Mouse (Mus musculus): ENCODE results near the gene Lst1.
"Not testable (repeated sequence)": the region's sequence is repeated elsewhere in the genome, so short reads cannot be mapped to it uniquely, and the experiment has no call there.

Lst1 gene

GRCm38 (mm10) chr17:35187959-35188610 is at the start of gene Lst1:
Gene Lst1, minus strand, starts transcription at chr17:35188439.
- peak in 1 of 2 experiments; percentile 51 for DNase-seq (ENCODE audit: low spot score in 2 of 2)

- DNase-seq (ENCODE audit: low spot score in 2 of 2): no peak
Measured at GRCm38 (mm10) chr17:35237504-35237903, 49.3 kb upstream of the Lst1 start.

- no peak for DNase-seq (ENCODE audit: low spot score in 2 of 2)
Measured at GRCm38 (mm10) chr17:35236996-35237395, 48.8 kb upstream of the Lst1 start.

GRCm38 (mm10) chr17:35236390-35236746 is 48.1 kb upstream of the Lst1 start:
- DNase-seq (ENCODE audit: low spot score in 2 of 2): peak; percentile 93 to 94

- peak; percentile 92 to 96 for DNase-seq (ENCODE audit: low spot score in 2 of 2)
Measured at GRCm38 (mm10) chr17:35235614-35236389, 47.6 kb upstream of the Lst1 start, which contains the start of gene Nfkbil1. Gene Nfkbil1, minus strand, starts transcription at chr17:35235792.

- peak in 1 of 2 experiments; percentile 35 for DNase-seq (ENCODE audit: low spot score in 2 of 2)
Measured at GRCm38 (mm10) chr17:35234903-35235302, 46.7 kb upstream of the Lst1 start.

- not testable (repeated sequence) for DNase-seq (ENCODE audit: low spot score in 2 of 2)
Measured at GRCm38 (mm10) chr17:35234090-35234489, 45.9 kb upstream of the Lst1 start.

- DNase-seq (ENCODE audit: low spot score in 2 of 2): peak; percentile 41 to 61
Measured at GRCm38 (mm10) chr17:35233114-35233980, 45.1 kb upstream of the Lst1 start, which contains the start of gene Atp6v1g2. Gene Atp6v1g2, plus strand, starts transcription at chr17:35233660.

GRCm38 (mm10) chr17:35232659-35233058 is 44.4 kb upstream of the Lst1 start:
- DNase-seq (ENCODE audit: low spot score in 2 of 2): peak in 1 of 2 experiments; percentile 57

GRCm38 (mm10) chr17:35232043-35232442 is 43.8 kb upstream of the Lst1 start:
- DNase-seq (ENCODE audit: low spot score in 2 of 2): peak; percentile 79 to 88

- DNase-seq (ENCODE audit: low spot score in 2 of 2): no peak
Measured at GRCm38 (mm10) chr17:35231022-35231421, 42.8 kb upstream of the Lst1 start.

GRCm38 (mm10) chr17:35226561-35227046 is 38.4 kb upstream of the Lst1 start:
- DNase-seq (ENCODE audit: low spot score in 2 of 2): peak in 1 of 2 experiments; percentile 52

GRCm38 (mm10) chr17:35225456-35225855 is 37.2 kb upstream of the Lst1 start:
- no peak for DNase-seq (ENCODE audit: low spot score in 2 of 2)

GRCm38 (mm10) chr17:35224641-35225040 is 36.4 kb upstream of the Lst1 start:
- no peak for DNase-seq (ENCODE audit: low spot score in 2 of 2)

GRCm38 (mm10) chr17:35222299-35222698 is 34.1 kb upstream of the Lst1 start:
- no peak for DNase-seq (ENCODE audit: low spot score in 2 of 2)

- DNase-seq (ENCODE audit: low spot score in 2 of 2): no peak
Measured at GRCm38 (mm10) chr17:35220156-35220952, 32.1 kb upstream of the Lst1 start, which contains the start of gene Gm16181. Gene Gm16181, plus strand, starts transcription at chr17:35220834.

- peak; percentile 66 to 70 for DNase-seq (ENCODE audit: low spot score in 2 of 2)
Measured at GRCm38 (mm10) chr17:35219601-35220041, 31.4 kb upstream of the Lst1 start.

GRCm38 (mm10) chr17:35218516-35219193 is 30.4 kb upstream of the Lst1 start:
- DNase-seq (ENCODE audit: low spot score in 2 of 2): peak; percentile 90

- DNase-seq (ENCODE audit: low spot score in 2 of 2): no peak
Measured at GRCm38 (mm10) chr17:35213071-35213470, 24.8 kb upstream of the Lst1 start.

GRCm38 (mm10) chr17:35210593-35210992 is 22.4 kb upstream of the Lst1 start:
- DNase-seq (ENCODE audit: low spot score in 2 of 2): no peak
